Mouse (Mus musculus): ENCODE measurements around the gene Klhl10. TPM values are rescaled to one million over a fixed set of nuclear protein-coding genes. Genes with fewer than 3 reads are reported as not detected.

Klhl10 gene
- polyA plus RNA-seq, 1 experiment from 2014 or later, result 0.93 TPM

- Histone ChIP-seq H3K36me3 (ENCODE audit: control insufficient read depth, insufficient read depth, low read length) (peaks cover 4% of the 10 kb centered on the region; the same call in 1 of the 2 replicates), H3K27ac (replicated peaks; ENCODE audit: low read depth, low read length) (no peak overlapping the region), H3K9ac (ENCODE audit: low read length) (no peak overlapping the region), H3K4me2 (ENCODE audit: low read depth, severe bottlenecking) (no peak overlapping the region), H3K4me1 (ENCODE audit: control insufficient read depth, insufficient read depth, low read length) (no peaks in the 10 kb centered on the region), H3K27me3 (ENCODE audit: control insufficient read depth, insufficient read depth, low read length) (no peaks in the 10 kb centered on the region), H3K4me3 (ENCODE audit: low read depth, low read length) (no peak overlapping the region), H3K9me3 (ENCODE audit: control insufficient read depth, low read length) (no peaks in the 10 kb centered on the region)
- no peak for DNase-seq (ENCODE audit: low spot score)
- no peak for ATAC-seq (ENCODE audit: insufficient number of reproducible peaks, low FRiP score, low TSS enrichment, low read depth)
- 87% methylated on average over 3 of the region's 3 CpGs for WGBS
Measured at GRCm38 (mm10) chr11:100404456-100405074, 37.2 kb upstream of the Klhl10 start.

GRCm38 (mm10) chr11:100406273-100406672 is 35.4 kb upstream of the Klhl10 start:
- Histone ChIP-seq H3K4me3 (ENCODE audit: low read depth, low read length) (no peak overlapping the region), H3K9me3 (ENCODE audit: control insufficient read depth, low read length) (no peaks in the 10 kb centered on the region), H3K27me3 (ENCODE audit: control insufficient read depth, insufficient read depth, low read length) (no peaks in the 10 kb centered on the region), H3K4me1 (ENCODE audit: control insufficient read depth, insufficient read depth, low read length) (0 out of 2 replicates have a peak, but pooled peaks cover 3% of the 10 kb centered on the region), H3K4me2 (ENCODE audit: low read depth, severe bottlenecking) (no peak overlapping the region), H3K27ac (replicated peaks; ENCODE audit: low read depth, low read length) (no peak overlapping the region), H3K9ac (ENCODE audit: low read length) (no peak overlapping the region), H3K36me3 (ENCODE audit: control insufficient read depth, insufficient read depth, low read length) (peaks cover 4% of the 10 kb centered on the region; the same call in 1 of the 2 replicates)
- WGBS, result 86% methylated on average over 8 of the region's 8 CpGs
- DNase-seq (ENCODE audit: low spot score), result no peak
- ATAC-seq (ENCODE audit: insufficient number of reproducible peaks, low FRiP score, low TSS enrichment, low read depth), result no peak

GRCm38 (mm10) chr11:100406995-100407705 is 34.6 kb upstream of the Klhl10 start:
- Histone ChIP-seq H3K27ac (replicated peaks; ENCODE audit: low read depth, low read length) (no peak overlapping the region), H3K4me3 (ENCODE audit: low read depth, low read length) (no peak overlapping the region), H3K4me1 (ENCODE audit: control insufficient read depth, insufficient read depth, low read length) (0 out of 2 replicates have a peak, but pooled peaks cover 3% of the 10 kb centered on the region), H3K9me3 (ENCODE audit: control insufficient read depth, low read length) (no peaks in the 10 kb centered on the region), H3K27me3 (ENCODE audit: control insufficient read depth, insufficient read depth, low read length) (no peaks in the 10 kb centered on the region), H3K36me3 (ENCODE audit: control insufficient read depth, insufficient read depth, low read length) (peaks cover 4% of the 10 kb centered on the region; the same call in 1 of the 2 replicates), H3K9ac (ENCODE audit: low read length) (no peak overlapping the region), H3K4me2 (ENCODE audit: low read depth, severe bottlenecking) (no peak overlapping the region)
- WGBS, result 81% methylated on average over 5 of the region's 5 CpGs
- ATAC-seq (ENCODE audit: insufficient number of reproducible peaks, low FRiP score, low TSS enrichment, low read depth), result no peak
- no peak for DNase-seq (ENCODE audit: low spot score)

- Histone ChIP-seq H3K9ac (ENCODE audit: low read length) (no peak overlapping the region), H3K9me3 (ENCODE audit: control insufficient read depth, low read length) (no peaks in the 10 kb centered on the region), H3K36me3 (ENCODE audit: control insufficient read depth, insufficient read depth, low read length) (peaks cover 4% of the 10 kb centered on the region; the same call in 1 of the 2 replicates), H3K27me3 (ENCODE audit: control insufficient read depth, insufficient read depth, low read length) (no peaks in the 10 kb centered on the region), H3K27ac (replicated peaks; ENCODE audit: low read depth, low read length) (no peak overlapping the region), H3K4me2 (ENCODE audit: low read depth, severe bottlenecking) (no peak overlapping the region), H3K4me1 (ENCODE audit: control insufficient read depth, insufficient read depth, low read length) (peaks cover 9% of the 10 kb centered on the region), H3K4me3 (ENCODE audit: low read depth, low read length) (no peak overlapping the region)
- 42% methylated on average over 10 of the region's 10 CpGs for WGBS
- DNase-seq (ENCODE audit: low spot score) (peak; percentile 75), ATAC-seq (ENCODE audit: insufficient number of reproducible peaks, low FRiP score, low TSS enrichment, low read depth) (no peak; the same call in 1 of the 2 replicates)
Measured at GRCm38 (mm10) chr11:100408076-100408834, 33.5 kb upstream of the Klhl10 start.

GRCm38 (mm10) chr11:100408835-100409462 is 32.8 kb upstream of the Klhl10 start:
- H3K27ac ChIP-seq (replicated peaks; ENCODE audit: low read depth, low read length), result no peak overlapping the region
- H3K9me3 ChIP-seq (ENCODE audit: control insufficient read depth, low read length), result no peaks in the 10 kb centered on the region
- ATAC-seq (ENCODE audit: insufficient number of reproducible peaks, low FRiP score, low TSS enrichment, low read depth) (no peak), DNase-seq (ENCODE audit: low spot score) (no peak)
- 92% methylated on average over 12 of the region's 12 CpGs for WGBS
- H3K4me2 ChIP-seq (ENCODE audit: low read depth, severe bottlenecking), result no peak overlapping the region
- peaks cover 16% of the 10 kb centered on the region for H3K4me1 ChIP-seq (ENCODE audit: control insufficient read depth, insufficient read depth, low read length)
- no peak overlapping the region for H3K9ac ChIP-seq (ENCODE audit: low read length)
- H3K4me3 ChIP-seq (ENCODE audit: low read depth, low read length), result no peak overlapping the region
- peaks cover 4% of the 10 kb centered on the region; the same call in 1 of the 2 replicates for H3K36me3 ChIP-seq (ENCODE audit: control insufficient read depth, insufficient read depth, low read length)
- H3K27me3 ChIP-seq (ENCODE audit: control insufficient read depth, insufficient read depth, low read length), result no peaks in the 10 kb centered on the region

- H3K4me2 ChIP-seq (ENCODE audit: low read depth, severe bottlenecking), result no peak overlapping the region
- H3K9me3 ChIP-seq (ENCODE audit: control insufficient read depth, low read length), result no peaks in the 10 kb centered on the region
- DNase-seq (ENCODE audit: low spot score) (no peak), ATAC-seq (ENCODE audit: insufficient number of reproducible peaks, low FRiP score, low TSS enrichment, low read depth) (no peak)
- no peaks in the 10 kb centered on the region for H3K27me3 ChIP-seq (ENCODE audit: control insufficient read depth, insufficient read depth, low read length)
- H3K4me3 ChIP-seq (ENCODE audit: low read depth, low read length), result no peak overlapping the region
- H3K36me3 ChIP-seq (ENCODE audit: control insufficient read depth, insufficient read depth, low read length), result peaks cover 4% of the 10 kb centered on the region; the same call in 1 of the 2 replicates
- H3K4me1 ChIP-seq (ENCODE audit: control insufficient read depth, insufficient read depth, low read length), result peaks cover 19% of the 10 kb centered on the region
- H3K9ac ChIP-seq (ENCODE audit: low read length), result no peak overlapping the region
- H3K27ac ChIP-seq (replicated peaks; ENCODE audit: low read depth, low read length), result no peak overlapping the region
- WGBS, result 67% methylated on average over 3 of the region's 3 CpGs
Measured at GRCm38 (mm10) chr11:100409686-100410085, 32.0 kb upstream of the Klhl10 start.

- no peak overlapping the region for H3K27ac ChIP-seq (replicated peaks; ENCODE audit: low read depth, low read length)
Measured at GRCm38 (mm10) chr11:100411736-100412135, 30.0 kb upstream of the Klhl10 start.

GRCm38 (mm10) chr11:100413541-100413940 is 28.2 kb upstream of the Klhl10 start:
- Histone ChIP-seq H3K36me3 (ENCODE audit: control insufficient read depth, insufficient read depth, low read length) (peaks cover 4% of the 10 kb centered on the region; the same call in 1 of the 2 replicates), H3K27ac (replicated peaks; ENCODE audit: low read depth, low read length) (0 out of 2 replicates have a peak overlapping the region, but pooled peaks have one; percentile 90), H3K4me3 (ENCODE audit: low read depth, low read length) (peak overlapping the region; percentile 72), H3K9ac (ENCODE audit: low read length) (peak overlapping the region; percentile 78), H3K27me3 (ENCODE audit: control insufficient read depth, insufficient read depth, low read length) (no peaks in the 10 kb centered on the region), H3K4me2 (ENCODE audit: low read depth, severe bottlenecking) (peak overlapping the region; percentile 90), H3K4me1 (ENCODE audit: control insufficient read depth, insufficient read depth, low read length) (peaks cover 24% of the 10 kb centered on the region), H3K9me3 (ENCODE audit: control insufficient read depth, low read length) (no peaks in the 10 kb centered on the region)
- no peak for DNase-seq (ENCODE audit: low spot score)
- 74% methylated on average over 11 of the region's 11 CpGs for WGBS
- ATAC-seq (ENCODE audit: insufficient number of reproducible peaks, low FRiP score, low TSS enrichment, low read depth), result no peak

More at GRCm38 (mm10) chr11:100411736-100412135, 30.0 kb upstream of the Klhl10 start:
- no peak for DNase-seq (ENCODE audit: low spot score)
- H3K27me3 ChIP-seq (ENCODE audit: control insufficient read depth, insufficient read depth, low read length), result no peaks in the 10 kb centered on the region
- no peaks in the 10 kb centered on the region for H3K9me3 ChIP-seq (ENCODE audit: control insufficient read depth, low read length)
- 76% methylated on average over 11 of the region's 11 CpGs for WGBS
- H3K4me2 ChIP-seq (ENCODE audit: low read depth, severe bottlenecking), result no peak overlapping the region
- H3K36me3 ChIP-seq (ENCODE audit: control insufficient read depth, insufficient read depth, low read length), result peaks cover 4% of the 10 kb centered on the region; the same call in 1 of the 2 replicates
- no peak overlapping the region for H3K9ac ChIP-seq (ENCODE audit: low read length)
- H3K4me3 ChIP-seq (ENCODE audit: low read depth, low read length), result no peak overlapping the region
- H3K4me1 ChIP-seq (ENCODE audit: control insufficient read depth, insufficient read depth, low read length), result peaks cover 24% of the 10 kb centered on the region
- ATAC-seq (ENCODE audit: insufficient number of reproducible peaks, low FRiP score, low TSS enrichment, low read depth), result no peak
